Mouse (Mus musculus): ENCODE results near the gene Hnrnpul1. TPM values are rescaled to one million over a fixed set of nuclear protein-coding genes. Genes with fewer than 3 reads are reported as not detected.

Gene Hnrnpul1
- 7.5 and 9.4 TPM in 2 replicates for polyA plus RNA-seq (2021; fragmentation: Nextera tagmentation)
- long read RNA-seq, experiment 1, partial matches to known transcripts, result 6 of 13 reads
- long read RNA-seq, experiment 1, other reads (novel, unspliced or antisense), result 2 of 13 reads
- long read RNA-seq, experiment 2, partial matches to known transcripts, result 4 of 10 reads
- long read RNA-seq, experiment 2, other reads (novel, unspliced or antisense), result 1 of 10 reads

GRCm38 (mm10) chr7:25754738-25755467 is at the start of gene Hnrnpul1:
Hnrnpul1 (minus strand) TSS chr7:25754757.

GRCm38 (mm10) chr7:25788220-25789128 is 33.9 kb upstream of the Hnrnpul1 start, which contains the start of gene Axl:
Axl (minus strand) TSS chr7:25788705.

GRCm38 (mm10) chr7:25718788-25719417 is 35.7 kb downstream of the Hnrnpul1 start, which contains the start of gene Ccdc97:
Ccdc97 (minus strand) TSS chr7:25719088.

GRCm38 (mm10) chr7:25686680-25687531 is 67.7 kb downstream of the Hnrnpul1 start, which contains the start of gene Tgfb1:
Tgfb1 (plus strand) TSS chr7:25687002.

GRCm38 (mm10) chr7:25680514-25681258 is 73.9 kb downstream of the Hnrnpul1 start, which contains the start of gene B9d2:
B9d2 (plus strand) TSS chr7:25680780.

GRCm38 (mm10) chr7:25674719-25675300 is 79.7 kb downstream of the Hnrnpul1 start, which contains the start of gene Tmem91:
Tmem91 (minus strand) TSS chr7:25675166.

Other genes with a start within 250 kb of the Hnrnpul1 start
- gene Ceacam2, start 214.9 kb downstream of the Hnrnpul1 start, polyA plus RNA-seq (2021; fragmentation: Nextera tagmentation), result 0.15 and 0.44 TPM in 2 replicates
- gene Erich4, start 138.9 kb downstream of the Hnrnpul1 start, polyA plus RNA-seq (2021; fragmentation: Nextera tagmentation), result 0.26 TPM in 1 of 2 replicates, not detected in the other
- 42.7 and 50.0 TPM in 2 replicates for gene Dmac2, start 135.3 kb downstream of the Hnrnpul1 start, polyA plus RNA-seq (2021; fragmentation: Nextera tagmentation)
- 0.19 and 0.45 TPM in 2 replicates for gene B3gnt8, start 128.1 kb downstream of the Hnrnpul1 start, polyA plus RNA-seq (2021; fragmentation: Nextera tagmentation)
- 30.5 TPM in 2 replicates for gene Bckdha, start 95.8 kb downstream of the Hnrnpul1 start, polyA plus RNA-seq (2021; fragmentation: Nextera tagmentation)
- 38.7 and 38.9 TPM in 2 replicates for gene Exosc5, start 95.6 kb downstream of the Hnrnpul1 start, polyA plus RNA-seq (2021; fragmentation: Nextera tagmentation)
- gene Tmem91, start 79.6 kb downstream of the Hnrnpul1 start, polyA plus RNA-seq (2021; fragmentation: Nextera tagmentation), result 25.7 and 26.5 TPM in 2 replicates
- gene B9d2, start 74.0 kb downstream of the Hnrnpul1 start, polyA plus RNA-seq (2021; fragmentation: Nextera tagmentation), result 45.1 and 47.8 TPM in 2 replicates
- gene Tgfb1, start 67.8 kb downstream of the Hnrnpul1 start, polyA plus RNA-seq (2021; fragmentation: Nextera tagmentation), result 0.26 and 0.60 TPM in 2 replicates
- 40.0 and 50.9 TPM in 2 replicates for gene Ccdc97, start 35.7 kb downstream of the Hnrnpul1 start, polyA plus RNA-seq (2021; fragmentation: Nextera tagmentation)
- gene Axl, start 33.9 kb upstream of the Hnrnpul1 start, polyA plus RNA-seq (2021; fragmentation: Nextera tagmentation), result 17.1 and 18.5 TPM in 2 replicates
- 1.3 and 1.6 TPM in 2 replicates for gene Cyp2s1, start 62.2 kb upstream of the Hnrnpul1 start, polyA plus RNA-seq (2021; fragmentation: Nextera tagmentation)
- gene Cyp2b10, start 142.9 kb upstream of the Hnrnpul1 start, polyA plus RNA-seq (2021; fragmentation: Nextera tagmentation), result not detected in 2 replicates